Mouse (Mus musculus): ENCODE measurements around the gene Focad. TPM values are rescaled to one million over a fixed set of nuclear protein-coding genes. Genes with fewer than 3 reads are reported as not detected.

Gene Focad
- total RNA-seq, 2 experiments from 2014 or later = 21.9 to 26.5 TPM

DNA sequence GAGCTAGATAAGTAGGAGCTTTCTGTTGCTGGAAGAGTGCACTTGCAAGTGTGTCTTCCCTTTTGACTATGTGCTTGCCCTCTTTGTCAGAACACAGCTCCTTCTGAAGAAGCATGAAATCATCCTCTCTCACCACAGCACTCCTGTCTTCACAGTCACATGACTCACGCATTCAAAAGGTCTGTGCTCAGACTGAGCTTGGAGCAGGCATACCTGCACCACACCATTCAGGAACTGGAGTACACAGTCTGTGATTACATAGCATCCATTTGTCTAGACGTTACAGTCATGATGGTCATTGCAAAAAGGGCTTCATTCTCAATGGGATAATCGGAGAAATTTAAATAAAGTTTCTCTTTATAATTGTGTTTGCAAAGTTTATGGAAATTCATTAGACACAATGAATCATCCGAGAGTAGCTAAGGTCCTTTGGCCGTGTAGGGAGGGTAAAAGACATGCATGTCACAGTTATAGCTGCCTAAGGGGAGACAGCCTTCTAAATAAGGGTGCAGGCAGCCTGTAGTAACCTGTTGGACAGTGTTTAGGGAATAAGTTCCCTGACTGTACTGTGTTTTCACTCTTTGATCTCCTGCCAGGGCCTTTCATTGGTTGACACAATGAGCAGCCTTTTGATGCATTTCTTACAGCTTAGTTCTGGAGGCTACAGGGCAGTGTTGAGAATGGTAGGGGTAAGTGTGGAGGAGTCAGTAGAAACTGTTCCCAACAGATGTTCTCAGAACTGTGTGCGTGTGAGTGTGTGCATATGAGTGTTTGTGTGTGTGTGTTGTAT lies 206.6 kb downstream of the Focad start:
- DNase-seq (ENCODE audit: low spot score in 2 of 2) = no peak

DNA sequence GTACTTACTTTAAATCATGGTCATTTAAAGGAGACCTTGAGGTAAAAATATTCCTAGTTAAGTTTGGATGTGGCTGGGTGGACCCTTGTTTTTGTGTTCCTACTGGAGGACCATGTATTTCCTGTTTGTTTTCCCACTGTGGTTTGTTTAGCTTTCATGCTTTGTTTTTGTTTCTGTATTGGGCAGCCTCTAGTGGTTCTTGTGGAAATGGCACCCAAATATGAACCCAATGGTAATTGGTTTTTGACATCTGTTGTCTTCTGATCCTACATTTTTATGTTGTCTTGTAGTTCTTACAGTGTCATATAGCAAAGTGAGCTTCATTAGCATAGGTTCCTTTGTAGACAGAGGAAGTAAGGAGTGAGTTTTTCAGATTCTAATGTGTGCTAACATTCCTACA lies 207.9 kb downstream of the Focad start:
- no peak for DNase-seq (ENCODE audit: low spot score in 2 of 2)

DNA sequence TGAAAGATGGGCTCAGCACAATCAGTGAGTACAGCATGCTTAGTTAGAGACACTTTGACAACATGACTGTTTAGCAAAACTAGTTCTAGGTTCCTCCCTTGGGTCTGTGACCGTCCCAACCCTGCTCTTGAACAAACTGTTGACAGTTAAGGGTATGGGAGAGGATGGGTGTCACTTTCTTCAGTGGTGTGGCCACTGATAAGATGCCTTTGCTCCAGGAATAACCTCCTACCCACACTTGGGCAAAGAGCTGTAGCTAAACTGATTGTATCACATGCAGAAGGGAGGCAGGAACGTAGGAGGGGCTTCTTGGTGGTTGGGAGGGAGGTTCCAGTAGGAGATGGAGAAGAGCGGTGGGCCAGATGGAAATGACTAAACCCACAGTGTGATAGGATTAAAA lies 213.3 kb downstream of the Focad start:
- DNase-seq (ENCODE audit: low spot score in 2 of 2) = no peak

DNA sequence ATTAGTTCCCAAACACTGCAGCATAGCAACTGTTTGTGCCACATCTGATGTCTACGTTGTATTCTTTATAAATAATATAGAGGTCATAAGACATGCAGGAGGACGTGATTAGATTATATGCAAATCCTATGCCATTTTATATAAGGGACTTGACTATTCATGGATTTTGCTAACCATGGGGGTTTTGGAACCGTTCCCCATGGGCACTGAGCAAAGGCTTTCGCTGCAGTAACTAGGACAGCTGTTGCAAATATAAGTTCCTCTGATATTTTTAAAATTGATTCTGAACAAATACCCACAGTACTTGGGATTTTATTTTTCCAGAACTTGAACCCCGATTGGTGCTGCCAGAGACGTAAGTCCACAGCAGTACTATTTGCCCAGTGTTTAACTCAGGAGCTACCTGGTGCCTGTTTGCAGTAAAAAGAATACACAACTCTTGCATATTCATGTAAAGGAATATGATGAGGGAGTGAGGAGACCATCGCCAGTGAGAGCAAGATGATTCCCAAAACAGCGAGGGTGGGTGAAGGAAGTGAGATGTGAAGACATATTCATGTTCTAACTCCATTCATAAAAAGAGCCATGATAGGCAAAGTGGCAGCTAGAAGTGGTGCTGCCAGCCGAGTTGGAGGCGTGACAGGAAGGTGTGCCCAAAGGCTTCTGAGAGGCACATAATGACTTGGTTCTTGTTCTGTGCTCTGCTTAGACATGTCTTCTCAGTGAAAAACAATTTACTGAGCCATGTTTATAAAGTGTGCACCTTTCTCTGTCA lies 214.1 kb downstream of the Focad start:
- no peak for DNase-seq (ENCODE audit: low spot score in 2 of 2)

DNA sequence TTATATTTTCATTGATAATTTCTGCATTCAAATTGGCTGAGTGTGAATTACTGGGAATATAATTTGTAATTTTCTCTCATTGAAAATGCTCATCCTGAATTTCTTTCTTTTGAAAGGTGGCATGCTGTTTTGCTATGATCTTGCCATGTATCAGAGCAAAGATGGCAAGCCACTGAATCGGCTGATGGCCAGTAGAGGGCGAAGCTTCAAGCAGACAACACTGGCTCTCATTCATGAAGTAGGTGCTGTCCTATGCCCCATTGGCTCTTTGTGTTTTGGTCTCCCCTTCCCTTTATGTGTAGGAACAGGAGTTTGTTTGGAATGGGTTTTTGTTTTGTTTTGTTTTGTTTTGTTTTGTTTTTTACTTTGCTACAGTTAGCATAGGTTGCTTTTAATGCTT lies 215.2 kb downstream of the Focad start:
- DNase-seq (ENCODE audit: low spot score in 2 of 2) = no peak

DNA sequence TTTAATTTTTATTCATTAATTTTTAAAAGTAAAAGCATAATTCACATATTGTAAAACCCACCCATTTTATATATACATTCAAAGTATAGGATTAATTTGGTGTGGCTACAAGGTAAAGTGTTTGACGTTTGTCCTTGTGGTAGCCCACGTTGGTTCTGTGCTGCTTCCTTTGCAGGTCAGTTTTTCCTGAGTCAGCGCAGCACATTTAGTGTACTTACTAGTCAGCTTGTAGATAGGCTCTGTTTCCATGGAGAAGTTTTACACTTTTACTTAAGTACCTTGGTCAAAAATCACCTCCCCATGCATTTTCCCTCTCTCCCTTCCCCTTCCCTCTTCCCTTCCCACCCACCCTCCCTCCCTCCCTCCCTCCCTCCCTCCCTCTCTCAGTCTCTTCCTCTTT lies 220.5 kb downstream of the Focad start:
- no peak for DNase-seq (ENCODE audit: low spot score in 2 of 2)

DNA sequence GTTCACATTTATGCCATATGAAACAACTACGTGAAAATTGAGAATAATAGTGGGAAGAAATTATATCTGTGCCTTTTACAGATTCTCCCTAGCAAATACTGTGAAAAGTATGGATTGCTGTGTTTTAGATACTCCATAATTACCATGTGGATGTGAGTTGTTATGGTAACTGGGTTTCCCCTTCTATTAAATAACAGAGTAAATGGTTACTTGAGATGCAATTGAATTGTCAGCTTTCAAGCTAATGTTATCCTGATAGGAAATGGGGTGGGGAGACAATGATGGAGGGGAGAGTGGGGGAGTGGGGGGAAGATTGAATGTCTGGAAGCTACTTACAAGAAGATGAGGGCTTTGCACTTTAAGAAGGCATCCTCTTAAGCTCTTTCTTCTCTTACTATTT lies 225.6 kb downstream of the Focad start:
- DNase-seq (ENCODE audit: low spot score in 2 of 2) = no peak

DNA sequence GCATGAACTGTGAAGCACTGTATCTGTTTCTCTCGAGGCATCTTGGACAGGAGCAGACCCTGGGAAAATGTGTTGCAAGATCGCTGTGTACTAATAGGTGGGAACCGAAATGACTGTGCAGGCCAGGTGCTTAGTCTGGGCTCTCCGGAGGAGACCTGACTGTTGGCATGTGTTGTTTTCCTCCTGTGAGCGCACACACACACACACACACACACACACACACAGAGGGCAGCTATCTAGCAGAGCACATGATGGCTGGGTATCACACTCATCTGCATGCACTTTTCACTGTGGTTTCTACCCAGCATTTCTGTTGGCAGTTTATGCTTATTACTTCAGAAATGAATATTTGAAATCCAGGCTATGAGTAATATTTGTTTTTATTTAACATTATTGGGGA lies 231.0 kb downstream of the Focad start:
- no peak for DNase-seq (ENCODE audit: low spot score in 2 of 2)

DNA sequence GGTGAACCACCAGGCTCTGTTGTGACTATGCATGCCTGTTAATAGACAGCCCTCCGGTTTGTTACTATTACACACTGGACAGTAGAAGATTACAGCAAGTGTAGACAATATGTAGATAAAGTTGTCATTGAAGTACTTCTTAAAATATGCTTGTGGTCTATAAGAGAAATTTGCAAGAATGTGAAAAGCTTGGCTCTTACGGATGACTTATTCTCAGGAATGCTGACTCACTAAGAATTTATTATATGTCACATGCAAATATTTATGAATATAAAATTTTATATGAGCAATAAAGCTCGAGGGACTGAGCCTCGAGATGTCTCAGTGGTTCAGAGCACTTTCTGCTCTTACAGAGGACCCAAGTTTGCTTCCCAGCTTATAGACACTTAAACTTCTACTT lies 240.1 kb downstream of the Focad start:
- no peak for DNase-seq (ENCODE audit: low spot score in 2 of 2)

DNA sequence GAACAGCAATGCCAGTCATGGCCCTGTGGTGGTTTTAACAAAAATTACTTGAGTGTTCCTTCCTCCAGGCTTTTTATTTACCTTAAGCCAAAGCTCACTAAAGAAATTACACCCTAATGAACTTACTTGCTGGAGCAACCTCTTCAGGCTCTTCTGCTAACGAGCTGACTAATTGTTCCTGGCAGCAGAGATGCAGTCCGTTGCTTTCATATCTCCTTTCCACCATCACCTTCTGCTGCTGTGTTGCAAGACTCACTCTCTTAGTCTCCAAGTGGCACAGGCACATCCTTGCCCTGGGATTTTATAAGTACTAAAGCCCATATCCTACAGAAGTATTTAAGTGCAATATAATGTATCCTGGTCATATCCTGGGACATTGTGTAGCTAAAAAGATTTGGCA lies 242.3 kb downstream of the Focad start:
- no peak for DNase-seq (ENCODE audit: low spot score in 2 of 2)

DNA sequence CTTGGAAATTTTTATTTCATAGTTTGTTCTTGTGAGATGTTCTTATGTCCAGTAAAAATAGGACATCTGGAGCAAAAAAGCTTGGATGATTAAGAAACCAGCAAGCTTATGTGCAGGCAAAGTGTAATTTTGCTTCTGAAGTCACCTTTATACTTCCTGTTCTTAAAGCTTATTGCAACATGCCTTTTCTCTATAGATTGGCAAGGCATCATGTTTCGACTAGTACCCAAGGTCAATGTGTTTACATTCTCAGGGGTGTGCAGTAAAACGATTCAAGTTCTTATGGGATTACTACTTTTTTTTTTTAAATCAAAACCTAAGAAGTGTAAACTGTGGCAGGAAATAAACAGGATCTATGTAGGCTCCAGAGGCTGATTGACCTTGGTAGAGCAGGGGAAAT lies 242.9 kb downstream of the Focad start:
- DNase-seq (ENCODE audit: low spot score in 2 of 2) = no peak

DNA sequence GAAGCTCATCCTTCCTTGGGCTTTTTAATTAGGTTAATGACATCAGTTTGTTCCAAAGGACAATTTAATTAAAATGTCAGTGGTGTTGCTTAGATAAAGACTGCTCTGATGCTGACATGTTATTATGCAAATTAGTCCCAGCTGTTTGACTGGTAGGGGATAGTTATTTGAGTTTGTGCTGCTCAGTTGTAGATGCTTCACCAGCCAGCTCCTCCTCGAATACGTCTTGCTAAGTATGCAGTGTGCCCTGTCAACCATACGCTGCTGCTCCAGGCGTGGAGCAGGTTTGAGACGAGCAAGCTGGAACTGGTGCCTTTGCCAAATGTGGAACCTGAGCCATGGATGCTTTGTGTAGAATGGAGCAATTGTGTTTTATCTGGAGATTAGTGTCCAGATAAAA lies 243.7 kb downstream of the Focad start:
- no peak for DNase-seq (ENCODE audit: low spot score in 2 of 2)

DNA sequence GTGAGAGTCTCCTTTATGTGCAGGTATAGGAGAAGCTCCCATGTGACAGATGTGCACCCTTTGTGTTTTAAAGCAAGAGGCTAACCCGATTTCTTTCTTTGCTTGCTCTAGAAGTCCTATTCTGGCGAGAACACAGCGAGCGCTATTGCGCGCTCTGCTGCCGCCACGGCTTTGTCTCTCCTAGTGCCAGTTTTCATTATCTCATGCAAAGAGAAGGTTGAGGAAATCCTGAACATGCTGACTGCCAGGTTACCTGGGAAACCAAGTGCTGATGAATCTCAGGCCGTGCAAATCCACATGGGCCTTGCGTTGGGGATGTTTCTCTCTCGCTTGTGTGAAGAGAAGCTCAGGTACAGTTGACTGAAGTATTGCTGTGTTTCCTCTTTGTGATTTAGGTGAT lies 250.0 kb downstream of the Focad start:
- no peak for DNase-seq (ENCODE audit: low spot score in 2 of 2)

DNA sequence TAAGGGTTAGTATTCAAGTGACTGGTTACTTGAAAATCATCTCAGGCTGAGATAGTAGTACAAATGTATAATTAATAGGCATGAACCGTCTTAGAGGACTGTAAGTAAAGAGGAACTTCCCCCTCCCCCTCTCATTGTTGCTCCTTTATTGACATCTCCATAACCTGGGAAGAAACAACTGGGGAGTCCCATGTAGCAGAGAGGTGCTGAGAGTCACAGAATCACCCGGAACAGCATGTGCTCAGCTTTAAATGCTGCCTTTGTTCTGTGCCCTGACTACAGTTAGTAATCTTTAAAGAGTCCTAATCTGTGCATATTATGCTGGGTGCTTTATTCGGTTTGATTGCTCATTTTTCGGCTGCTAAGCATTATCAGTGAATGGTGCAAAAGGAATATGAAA lies 250.6 kb downstream of the Focad start:
- DNase-seq (ENCODE audit: low spot score in 2 of 2) = no peak

DNA sequence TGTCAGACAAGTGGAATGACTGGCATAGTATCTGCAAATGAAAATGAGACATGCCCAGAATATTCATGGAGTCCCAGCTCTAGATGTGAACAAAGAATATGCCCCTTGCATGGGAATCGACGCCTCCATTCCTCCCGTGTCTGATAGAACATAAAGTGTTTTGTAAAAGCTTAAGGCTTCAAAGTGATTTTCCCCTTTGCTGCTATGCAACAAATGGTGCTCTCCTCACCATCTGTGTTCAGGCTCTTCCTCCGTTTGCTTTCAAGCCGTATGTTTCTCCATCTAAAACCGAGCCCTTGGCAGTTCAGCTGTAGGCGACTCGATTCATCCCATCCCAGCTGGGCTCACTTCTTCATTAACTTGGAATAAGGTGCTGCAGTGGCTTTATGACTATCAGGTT lies 251.5 kb downstream of the Focad start:
- DNase-seq (ENCODE audit: low spot score in 2 of 2) = no peak

DNA sequence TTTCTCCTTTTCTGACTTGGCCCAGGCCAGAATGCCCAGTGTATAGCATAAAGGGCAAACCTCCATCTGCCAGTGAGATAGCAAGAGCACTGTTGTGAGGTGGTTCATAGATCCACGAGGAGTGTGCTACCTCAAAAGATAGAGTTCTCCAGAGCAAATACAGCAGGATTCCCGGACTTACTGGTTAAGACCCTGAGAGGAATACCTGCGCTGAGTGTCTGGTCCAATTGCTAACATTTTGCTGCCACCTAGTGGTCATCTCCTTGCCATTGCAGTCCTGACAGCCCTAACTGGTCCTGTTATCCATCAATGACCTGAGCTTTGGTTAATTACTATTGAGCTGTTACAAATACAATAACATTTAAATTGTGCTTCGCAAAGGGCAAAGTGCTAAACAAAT lies 256.5 kb downstream of the Focad start:
- DNase-seq (ENCODE audit: low spot score in 2 of 2) = peak in 1 of 2 experiments; percentile 27

DNA sequence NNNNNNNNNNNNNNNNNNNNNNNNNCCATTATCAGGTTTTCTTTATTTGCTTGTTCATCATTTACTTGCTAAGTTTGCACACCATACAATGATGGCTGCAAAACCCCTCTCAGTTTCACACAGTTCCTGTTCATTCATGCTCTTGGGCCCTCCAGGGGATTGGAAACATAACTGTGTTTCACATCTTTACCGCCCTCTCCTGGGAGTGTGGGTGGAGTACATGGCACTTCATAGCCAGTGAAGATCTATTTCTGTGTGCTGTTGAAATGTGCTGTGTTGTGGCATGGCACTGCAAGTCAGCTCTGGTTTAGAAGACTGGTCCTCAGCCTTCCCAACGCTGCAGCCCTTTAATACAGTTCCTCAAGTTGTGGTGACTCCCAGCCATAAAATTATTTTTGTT lies 262.2 kb downstream of the Focad start:
- no peak for DNase-seq (ENCODE audit: low spot score in 2 of 2)

DNA sequence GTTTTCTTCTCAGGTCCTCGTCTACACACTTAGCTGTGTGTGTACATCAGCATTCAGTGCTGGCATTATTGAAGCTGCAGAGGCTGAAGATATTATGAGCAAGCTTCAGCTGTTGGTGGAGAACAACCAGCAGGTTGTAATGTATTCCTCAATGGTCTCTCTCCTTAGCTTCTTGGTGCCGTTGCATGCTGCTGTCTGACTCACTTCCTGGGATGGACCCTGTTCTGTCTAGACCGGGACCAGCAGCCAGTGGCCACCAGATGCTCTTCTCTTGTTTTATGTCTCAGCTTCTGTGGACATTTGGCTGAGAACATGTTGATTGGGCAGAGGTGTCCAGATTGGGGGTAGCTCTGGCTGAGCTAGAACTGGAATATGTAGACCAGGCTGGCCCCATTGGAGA lies 263.0 kb downstream of the Focad start:
- DNase-seq (ENCODE audit: low spot score in 2 of 2) = no peak

DNA sequence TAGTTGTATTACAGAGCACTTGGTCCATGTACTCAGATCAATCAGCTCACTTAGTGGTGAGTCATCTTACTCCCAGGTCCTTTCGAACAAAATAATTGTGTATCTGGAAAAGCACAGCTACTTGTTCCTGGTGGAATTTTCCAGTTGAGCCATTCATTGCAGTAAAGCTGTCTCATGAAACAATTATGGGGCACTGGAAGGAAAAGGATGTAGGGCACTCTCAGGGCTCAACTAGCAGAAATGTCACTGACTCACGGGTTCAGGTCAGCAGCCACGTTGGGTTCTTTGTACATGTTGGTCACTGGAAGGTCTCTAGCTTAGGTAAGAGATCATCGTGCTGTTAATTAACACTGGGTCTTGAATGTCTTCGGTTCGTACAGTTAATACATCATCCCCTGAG lies 275.5 kb downstream of the Focad start:
- DNase-seq (ENCODE audit: low spot score in 2 of 2) = no peak

DNA sequence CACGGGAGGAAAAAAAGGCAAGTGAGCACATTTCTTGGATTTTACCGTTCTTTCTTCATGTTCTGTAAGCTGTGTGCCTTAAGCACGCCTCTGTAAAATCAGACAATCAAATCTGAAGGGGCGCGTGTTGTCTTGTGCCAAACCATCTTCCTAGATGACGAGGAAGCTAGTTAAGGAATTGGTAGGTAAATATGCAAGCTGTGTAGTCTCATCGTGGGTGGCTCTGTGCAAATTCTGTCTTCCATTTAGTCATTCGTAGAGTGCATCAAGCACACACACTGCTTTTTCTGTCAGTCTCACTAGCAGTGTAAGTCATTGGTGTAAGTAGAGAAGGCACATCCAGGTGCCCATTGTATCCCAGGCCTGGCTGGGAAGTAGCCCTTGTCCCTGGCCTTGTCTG lies 276.4 kb downstream of the Focad start:
- no peak for DNase-seq (ENCODE audit: low spot score in 2 of 2)

DNA sequence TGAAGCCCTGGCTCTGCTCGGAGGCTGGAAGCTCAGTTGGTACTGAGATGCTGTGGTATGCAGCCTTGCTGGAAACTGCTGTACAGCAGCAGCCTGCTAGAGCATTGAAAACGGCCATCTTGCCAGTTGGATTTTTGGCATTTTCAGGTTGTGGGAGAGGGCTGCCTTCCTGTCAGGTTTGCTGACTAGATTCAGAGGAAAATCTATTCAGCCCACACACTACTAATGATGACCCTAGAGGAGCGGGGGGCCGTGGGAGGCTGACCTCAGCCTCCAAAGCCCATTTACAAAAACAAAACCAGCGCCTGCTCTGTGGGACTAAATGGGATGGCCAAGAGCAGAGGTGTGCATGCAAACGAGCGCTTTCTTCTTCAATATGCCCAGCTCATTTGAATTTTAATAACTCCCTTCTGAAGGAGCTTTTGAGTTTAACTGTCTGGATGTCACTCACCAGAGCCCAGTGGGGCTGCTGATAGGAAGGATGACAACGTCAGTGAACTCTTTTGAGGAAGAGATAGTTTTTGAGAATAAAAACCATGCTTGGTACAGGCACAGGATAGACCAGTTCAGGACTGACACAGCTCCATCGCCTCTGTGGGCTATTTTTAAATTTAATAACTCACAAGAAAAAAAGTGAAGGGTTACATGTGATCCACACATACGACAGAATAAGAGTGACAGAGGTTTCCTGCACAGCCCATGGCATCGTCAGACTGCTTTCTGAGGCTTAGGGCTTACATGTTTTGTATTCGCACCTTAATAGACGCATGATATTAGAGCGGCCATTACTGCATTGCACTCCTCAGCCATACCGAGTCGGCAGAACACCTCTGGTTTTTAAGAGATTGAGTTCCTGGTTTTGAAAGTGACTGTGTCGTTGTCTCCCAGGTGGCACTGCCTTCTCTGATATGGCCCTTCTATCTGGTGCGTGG lies 278.1 kb downstream of the Focad start:
- no peak for DNase-seq (ENCODE audit: low spot score in 2 of 2)

DNA sequence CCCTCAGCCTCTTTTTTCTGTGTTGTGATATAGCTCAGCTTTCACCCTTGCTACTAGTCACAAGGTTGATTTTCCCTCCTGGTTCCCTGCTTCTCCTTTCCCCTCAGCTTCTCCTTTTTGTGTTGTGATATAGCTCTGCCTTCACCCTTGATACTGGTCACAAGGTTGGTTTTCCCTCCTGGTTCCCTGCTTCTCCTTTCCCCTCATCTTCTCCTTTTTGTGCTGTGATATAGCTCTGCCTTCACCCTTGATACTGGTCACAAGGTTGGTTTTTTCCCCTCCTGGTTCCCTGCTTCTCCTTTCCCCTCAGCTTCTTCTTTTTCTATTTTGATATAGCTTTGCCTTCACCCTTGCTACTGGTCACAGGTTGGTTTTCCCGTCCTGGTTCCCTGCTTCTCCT lies 295.6 kb downstream of the Focad start:
- DNase-seq (ENCODE audit: low spot score in 2 of 2) = no peak

All from adrenal gland, postnatal 4 days (tissue).